Mouse (Mus musculus): Measurements from ENCODE around the gene Dchs1. TPM values are rescaled to one million over a fixed set of nuclear protein-coding genes. Genes with fewer than 3 reads are reported as not detected.

The Dchs1 gene
- polyA plus RNA-seq, 1 experiment from 2014 or later = 3.1 TPM

GRCm38 (mm10) chr7:105741978-105742377, 45.5 kb downstream of the Dchs1 start:
- H3K27me3 ChIP-seq (ENCODE audit: control insufficient read depth, insufficient read depth, low read length) = no peaks in the 10 kb centered on the region
- no peak overlapping the region for H3K9ac ChIP-seq (ENCODE audit: low read length)
- no peak for ATAC-seq (replicated peaks; ENCODE audit: extremely low read depth, insufficient read depth, low FRiP score)
- WGBS = 86% methylated on average over 9 of the region's 9 CpGs
- H3K9me3 ChIP-seq (replicated peaks; ENCODE audit: control insufficient read depth, low read length) = no peaks in the 10 kb centered on the region
- H3K4me3 ChIP-seq (ENCODE audit: low read length) = no peak overlapping the region
- no peak overlapping the region for H3K4me2 ChIP-seq (ENCODE audit: low read depth, low read length)
- no peak overlapping the region for H3K27ac ChIP-seq (ENCODE audit: low read length)
- peaks cover 27% of the 10 kb centered on the region for H3K4me1 ChIP-seq (ENCODE audit: control insufficient read depth, insufficient read depth, low read length)
- peaks cover 25% of the 10 kb centered on the region for H3K36me3 ChIP-seq (ENCODE audit: control insufficient read depth, insufficient read depth)

GRCm38 (mm10) chr7:105740851-105741250, 46.6 kb downstream of the Dchs1 start:
- Histone ChIP-seq H3K36me3 (ENCODE audit: control insufficient read depth, insufficient read depth) (peaks cover 18% of the 10 kb centered on the region), H3K4me3 (ENCODE audit: low read length) (no peak overlapping the region), H3K27me3 (ENCODE audit: control insufficient read depth, insufficient read depth, low read length) (no peaks in the 10 kb centered on the region), H3K27ac (ENCODE audit: low read length) (no peak overlapping the region), H3K9ac (ENCODE audit: low read length) (no peak overlapping the region), H3K4me1 (ENCODE audit: control insufficient read depth, insufficient read depth, low read length) (peaks cover 27% of the 10 kb centered on the region), H3K4me2 (ENCODE audit: low read depth, low read length) (no peak overlapping the region), H3K9me3 (replicated peaks; ENCODE audit: control insufficient read depth, low read length) (no peaks in the 10 kb centered on the region)
- WGBS = 83% methylated on average over 6 of the region's 6 CpGs
- ATAC-seq (replicated peaks; ENCODE audit: extremely low read depth, insufficient read depth, low FRiP score) = no peak

GRCm38 (mm10) chr7:105740089-105740795, 47.2 kb downstream of the Dchs1 start:
- ATAC-seq (replicated peaks; ENCODE audit: extremely low read depth, insufficient read depth, low FRiP score) = no peak
- H3K9me3 ChIP-seq (replicated peaks; ENCODE audit: control insufficient read depth, low read length) = no peaks in the 10 kb centered on the region
- 89% methylated on average over 13 of the region's 13 CpGs for WGBS
- H3K4me1 ChIP-seq (ENCODE audit: control insufficient read depth, insufficient read depth, low read length) = peaks cover 31% of the 10 kb centered on the region
- no peak overlapping the region for H3K4me2 ChIP-seq (ENCODE audit: low read depth, low read length)
- no peak overlapping the region for H3K4me3 ChIP-seq (ENCODE audit: low read length)
- peaks cover 18% of the 10 kb centered on the region for H3K36me3 ChIP-seq (ENCODE audit: control insufficient read depth, insufficient read depth)
- no peak overlapping the region for H3K9ac ChIP-seq (ENCODE audit: low read length)
- no peak overlapping the region for H3K27ac ChIP-seq (ENCODE audit: low read length)
- H3K27me3 ChIP-seq (ENCODE audit: control insufficient read depth, insufficient read depth, low read length) = no peaks in the 10 kb centered on the region

GRCm38 (mm10) chr7:105738948-105739347, 48.5 kb downstream of the Dchs1 start:
- H3K36me3 ChIP-seq (ENCODE audit: control insufficient read depth, insufficient read depth) = peaks cover 24% of the 10 kb centered on the region

GRCm38 (mm10) chr7:105738286-105738685, 49.2 kb downstream of the Dchs1 start:
- Histone ChIP-seq H3K9ac (ENCODE audit: low read length) (peak overlapping the region; percentile 98), H3K4me1 (ENCODE audit: control insufficient read depth, insufficient read depth, low read length) (peaks cover 26% of the 10 kb centered on the region), H3K9me3 (replicated peaks; ENCODE audit: control insufficient read depth, low read length) (no peaks in the 10 kb centered on the region), H3K36me3 (ENCODE audit: control insufficient read depth, insufficient read depth) (peaks cover 30% of the 10 kb centered on the region), H3K27ac (ENCODE audit: low read length) (peak overlapping the region; percentile 97), H3K4me2 (ENCODE audit: low read depth, low read length) (peak overlapping the region; percentile 86), H3K4me3 (ENCODE audit: low read length) (peak overlapping the region; percentile 94), H3K27me3 (ENCODE audit: control insufficient read depth, insufficient read depth, low read length) (no peaks in the 10 kb centered on the region)
- 35% methylated on average over 2 of the region's 2 CpGs for WGBS
- ATAC-seq (replicated peaks; ENCODE audit: extremely low read depth, insufficient read depth, low FRiP score) = no peak

More at GRCm38 (mm10) chr7:105738948-105739347, 48.5 kb downstream of the Dchs1 start:
- Histone ChIP-seq H3K4me3 (ENCODE audit: low read length) (peak overlapping the region; percentile 94), H3K4me1 (ENCODE audit: control insufficient read depth, insufficient read depth, low read length) (peaks cover 29% of the 10 kb centered on the region), H3K27ac (ENCODE audit: low read length) (peak overlapping the region; percentile 97), H3K9me3 (replicated peaks; ENCODE audit: control insufficient read depth, low read length) (no peaks in the 10 kb centered on the region), H3K27me3 (ENCODE audit: control insufficient read depth, insufficient read depth, low read length) (no peaks in the 10 kb centered on the region), H3K4me2 (ENCODE audit: low read depth, low read length) (peak overlapping the region; percentile 86), H3K9ac (ENCODE audit: low read length) (peak overlapping the region; percentile 98)
- peak; percentile 69 for ATAC-seq (replicated peaks; ENCODE audit: extremely low read depth, insufficient read depth, low FRiP score)
- 3% methylated on average over 3 of the region's 3 CpGs for WGBS

- Histone ChIP-seq H3K4me2 (ENCODE audit: low read depth, low read length) (peak overlapping the region; percentile 86), H3K27ac (ENCODE audit: low read length) (peak overlapping the region; percentile 98), H3K36me3 (ENCODE audit: control insufficient read depth, insufficient read depth) (peaks cover 36% of the 10 kb centered on the region), H3K4me1 (ENCODE audit: control insufficient read depth, insufficient read depth, low read length) (peaks cover 23% of the 10 kb centered on the region), H3K9me3 (replicated peaks; ENCODE audit: control insufficient read depth, low read length) (no peaks in the 10 kb centered on the region), H3K9ac (ENCODE audit: low read length) (peak overlapping the region; percentile 98), H3K27me3 (ENCODE audit: control insufficient read depth, insufficient read depth, low read length) (no peaks in the 10 kb centered on the region), H3K4me3 (ENCODE audit: low read length) (peak overlapping the region; percentile 94)
- ATAC-seq (replicated peaks; ENCODE audit: extremely low read depth, insufficient read depth, low FRiP score) = no peak
- WGBS = 14% methylated on average over 3 of the region's 3 CpGs
Measured at GRCm38 (mm10) chr7:105737648-105738047, 49.8 kb downstream of the Dchs1 start.

- WGBS = under 1% methylated on average over 30 of the region's 30 CpGs
Measured at GRCm38 (mm10) chr7:105736911-105737521, 50.4 kb downstream of the Dchs1 start, which contains the start of gene Rrp8. Rrp8 (minus strand) TSS chr7:105737385.

GRCm38 (mm10) chr7:105736264-105736901, 51.1 kb downstream of the Dchs1 start, which contains the start of gene Ilk:
Ilk (plus strand) TSS chr7:105736592.
- H3K9me3 ChIP-seq (replicated peaks; ENCODE audit: control insufficient read depth, low read length) = no peaks in the 10 kb centered on the region
- peaks cover 23% of the 10 kb centered on the region for H3K4me1 ChIP-seq (ENCODE audit: control insufficient read depth, insufficient read depth, low read length)
- H3K4me3 ChIP-seq (ENCODE audit: low read length) = peak within 1 kb of the TSS; percentile 94
- ATAC-seq (replicated peaks; ENCODE audit: extremely low read depth, insufficient read depth, low FRiP score) = peak; percentile 97
- H3K9ac ChIP-seq (ENCODE audit: low read length) = peak within 1 kb of the TSS; percentile 98
- under 1% methylated on average over 59 of the region's 62 CpGs for WGBS
- peaks cover 39% of the 10 kb centered on the region for H3K36me3 ChIP-seq (ENCODE audit: control insufficient read depth, insufficient read depth)
- peak within 1 kb of the TSS; percentile 98 for H3K27ac ChIP-seq (ENCODE audit: low read length)
- H3K27me3 ChIP-seq (ENCODE audit: control insufficient read depth, insufficient read depth, low read length) = no peaks in the 10 kb centered on the region
- H3K4me2 ChIP-seq (ENCODE audit: low read depth, low read length) = peak within 1 kb of the TSS; percentile 86

More at GRCm38 (mm10) chr7:105736911-105737521, 50.4 kb downstream of the Dchs1 start, which contains the start of gene Rrp8:
- peaks cover 39% of the 10 kb centered on the region for H3K36me3 ChIP-seq (ENCODE audit: control insufficient read depth, insufficient read depth)
- peak within 1 kb of the TSS; percentile 94 for H3K4me3 ChIP-seq (ENCODE audit: low read length)
- H3K27me3 ChIP-seq (ENCODE audit: control insufficient read depth, insufficient read depth, low read length) = no peaks in the 10 kb centered on the region
- H3K27ac ChIP-seq (ENCODE audit: low read length) = peak within 1 kb of the TSS; percentile 98
- no peaks in the 10 kb centered on the region for H3K9me3 ChIP-seq (replicated peaks; ENCODE audit: control insufficient read depth, low read length)
- peak within 1 kb of the TSS; percentile 98 for H3K9ac ChIP-seq (ENCODE audit: low read length)
- peak within 1 kb of the TSS; percentile 86 for H3K4me2 ChIP-seq (ENCODE audit: low read depth, low read length)
- ATAC-seq (replicated peaks; ENCODE audit: extremely low read depth, insufficient read depth, low FRiP score) = peak; percentile 3; the same call in 1 of the 2 replicates
- H3K4me1 ChIP-seq (ENCODE audit: control insufficient read depth, insufficient read depth, low read length) = peaks cover 23% of the 10 kb centered on the region

Data from heart, embryonic 16.5 days (tissue).